Mouse (Mus musculus): ENCODE measurements at regions not wholly inside any gene's neighbourhood (a gene's known extent, or its start where the extent isn't known, plus 50 kb on each side); places are given as distances from the start of the nearest gene placed in this dataset.

GRCm38 (mm10) chr3:21507655-21508054, 568.8 kb upstream of the Tbl1xr1 start:
- 100% methylated on average over 2 of the region's 2 CpGs for WGBS
- peaks cover 16% of the 10 kb centered on the region for H3K9me3 ChIP-seq (ENCODE audit: low read length)

DNA sequence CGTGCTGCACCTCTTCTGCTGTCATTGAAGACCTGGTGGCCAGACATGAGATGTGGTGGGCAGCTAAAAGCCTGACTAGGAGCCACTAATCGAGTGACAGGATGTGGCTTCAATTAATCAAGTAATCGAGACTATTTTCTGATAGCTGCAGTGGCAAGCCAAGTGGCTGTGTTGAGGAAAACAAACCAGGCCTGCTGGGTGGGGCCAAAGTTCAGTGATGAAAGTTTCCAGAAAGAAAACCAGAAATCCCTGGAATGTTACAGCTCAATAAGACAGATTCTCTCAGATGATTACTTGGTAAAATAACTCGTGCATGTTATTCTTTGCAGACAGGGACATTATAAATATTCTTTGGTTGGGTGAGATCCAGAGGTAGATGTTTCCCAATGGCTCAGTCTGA, 564.4 kb upstream of the Tbl1xr1 start:
- no peak for TF ChIP-seq CTCF (IDR thresholded peaks at IDR 0.05)
- TF ChIP-seq EP300 (IDR thresholded peaks at IDR 0.05): no peak
- WGBS: 61% methylated on average over 4 of the region's 4 CpGs
- no peaks in the 10 kb centered on the region for H3K27me3 ChIP-seq (replicated peaks; ENCODE audit: insufficient read depth, low read length)
- no peaks in the 10 kb centered on the region for H3K36me3 ChIP-seq (ENCODE audit: insufficient read depth, low read length)
- peaks cover 16% of the 10 kb centered on the region for H3K9me3 ChIP-seq (ENCODE audit: low read length)
- DNase-seq (ENCODE audit: low spot score): no peak
- no peak overlapping the region for H3K4me2 ChIP-seq (replicated peaks; ENCODE audit: low read depth, low read length)
- H3K4me1 ChIP-seq (ENCODE audit: insufficient read depth, low read depth, low read length): no peaks in the 10 kb centered on the region
- no peak overlapping the region for H3K4me3 ChIP-seq (ENCODE audit: low read depth, low read length)
- H3K9ac ChIP-seq (replicated peaks; ENCODE audit: low read depth): no peak overlapping the region
- no peak for ATAC-seq
- no peak overlapping the region for H3K27ac ChIP-seq (ENCODE audit: low read length)

More at GRCm38 (mm10) chr3:21507655-21508054, 568.8 kb upstream of the Tbl1xr1 start:
- no peak overlapping the region for H3K27ac ChIP-seq (ENCODE audit: low read length)
- H3K4me3 ChIP-seq (ENCODE audit: low read depth, low read length): no peak overlapping the region
- no peak overlapping the region for H3K9ac ChIP-seq (replicated peaks; ENCODE audit: low read depth)
- no peak for TF ChIP-seq CTCF (IDR thresholded peaks at IDR 0.05)
- TF ChIP-seq EP300 (IDR thresholded peaks at IDR 0.05): no peak
- H3K27me3 ChIP-seq (replicated peaks; ENCODE audit: insufficient read depth, low read length): no peaks in the 10 kb centered on the region
- DNase-seq (ENCODE audit: low spot score) (no peak), ATAC-seq (no peak)
- no peak overlapping the region for H3K4me2 ChIP-seq (replicated peaks; ENCODE audit: low read depth, low read length)
- no peaks in the 10 kb centered on the region for H3K36me3 ChIP-seq (ENCODE audit: insufficient read depth, low read length)
- H3K4me1 ChIP-seq (ENCODE audit: insufficient read depth, low read depth, low read length): no peaks in the 10 kb centered on the region

GRCm38 (mm10) chr3:21524426-21524937, 552.0 kb upstream of the Tbl1xr1 start:
- WGBS: 62% methylated on average over 1 of the region's 1 CpGs
- ATAC-seq (no peak), DNase-seq (ENCODE audit: low spot score) (no peak)
- Histone ChIP-seq H3K27ac (ENCODE audit: low read length) (no peak overlapping the region), H3K4me3 (ENCODE audit: low read depth, low read length) (no peak overlapping the region), H3K27me3 (replicated peaks; ENCODE audit: insufficient read depth, low read length) (no peaks in the 10 kb centered on the region), H3K9ac (replicated peaks; ENCODE audit: low read depth) (no peak overlapping the region), H3K9me3 (ENCODE audit: low read length) (no peaks in the 10 kb centered on the region), H3K36me3 (ENCODE audit: insufficient read depth, low read length) (no peaks in the 10 kb centered on the region), H3K4me1 (ENCODE audit: insufficient read depth, low read depth, low read length) (no peaks in the 10 kb centered on the region), H3K4me2 (replicated peaks; ENCODE audit: low read depth, low read length) (no peak overlapping the region)
- no peak for TF ChIP-seq EP300 (IDR thresholded peaks at IDR 0.05)

DNA sequence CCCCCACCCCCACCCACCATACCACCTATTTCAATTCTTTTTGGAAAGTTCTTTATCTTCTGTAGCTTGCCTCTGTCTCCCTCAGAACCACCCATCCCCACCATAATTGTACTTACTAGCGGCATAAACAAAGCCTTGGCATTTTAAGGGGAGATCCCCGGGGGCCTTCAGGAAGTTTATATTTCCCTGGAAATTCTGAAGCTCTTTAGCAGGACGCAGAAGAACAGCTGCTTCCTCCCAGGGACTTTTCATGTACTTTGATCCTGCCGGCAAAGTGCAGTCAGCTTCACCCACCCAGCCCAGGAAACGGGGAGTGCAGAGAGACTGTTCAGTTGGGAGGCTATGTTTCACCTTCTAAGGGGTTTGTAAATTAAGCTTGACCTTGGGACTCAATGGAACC, 545.6 kb upstream of the Tbl1xr1 start:
- no peaks in the 10 kb centered on the region for H3K27me3 ChIP-seq (replicated peaks; ENCODE audit: insufficient read depth, low read length)
- no peak overlapping the region for H3K4me2 ChIP-seq (replicated peaks; ENCODE audit: low read depth, low read length)
- TF ChIP-seq CTCF (IDR thresholded peaks at IDR 0.05): no peak
- TF ChIP-seq EP300 (IDR thresholded peaks at IDR 0.05): peak; percentile 97
- H3K36me3 ChIP-seq (ENCODE audit: insufficient read depth, low read length): no peaks in the 10 kb centered on the region
- H3K9me3 ChIP-seq (ENCODE audit: low read length): no peaks in the 10 kb centered on the region
- no peak overlapping the region for H3K4me3 ChIP-seq (ENCODE audit: low read depth, low read length)
- no peaks in the 10 kb centered on the region for H3K4me1 ChIP-seq (ENCODE audit: insufficient read depth, low read depth, low read length)
- peak; percentile 84 for ATAC-seq
- H3K27ac ChIP-seq (ENCODE audit: low read length): no peak overlapping the region
- WGBS: 23% methylated on average over 5 of the region's 5 CpGs
- H3K9ac ChIP-seq (replicated peaks; ENCODE audit: low read depth): no peak overlapping the region
- DNase-seq (ENCODE audit: low spot score): peak; percentile 75

DNA sequence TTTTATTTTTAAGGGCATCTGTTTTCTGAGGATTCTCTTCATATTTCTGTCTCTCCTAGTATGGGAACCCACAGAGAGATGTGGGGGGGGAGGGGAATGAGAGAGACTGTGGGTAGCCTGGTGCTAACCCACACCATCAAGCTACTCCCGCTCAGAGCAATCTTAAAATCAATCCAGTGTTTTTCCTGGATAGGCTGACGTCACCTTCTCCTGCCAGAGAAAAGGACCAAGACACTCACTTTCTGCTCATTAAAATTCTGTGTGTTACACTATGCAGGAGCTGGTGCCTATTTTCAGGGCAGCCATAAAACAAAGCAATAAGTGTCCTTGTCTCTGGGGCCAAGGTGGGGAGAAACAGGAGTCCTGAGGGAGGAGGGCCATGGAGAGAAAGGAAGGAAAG, 537.3 kb upstream of the Tbl1xr1 start:
- Histone ChIP-seq H3K9ac (replicated peaks; ENCODE audit: low read depth) (no peak overlapping the region), H3K9me3 (ENCODE audit: low read length) (no peaks in the 10 kb centered on the region), H3K4me1 (ENCODE audit: insufficient read depth, low read depth, low read length) (no peaks in the 10 kb centered on the region), H3K4me3 (ENCODE audit: low read depth, low read length) (no peak overlapping the region), H3K36me3 (ENCODE audit: insufficient read depth, low read length) (no peaks in the 10 kb centered on the region), H3K27ac (ENCODE audit: low read length) (no peak overlapping the region), H3K4me2 (replicated peaks; ENCODE audit: low read depth, low read length) (no peak overlapping the region), H3K27me3 (replicated peaks; ENCODE audit: insufficient read depth, low read length) (no peaks in the 10 kb centered on the region)
- no peak for TF ChIP-seq CTCF (IDR thresholded peaks at IDR 0.05)
- DNase-seq (ENCODE audit: low spot score) (no peak), ATAC-seq (no peak)
- WGBS: 69% methylated on average over 2 of the region's 2 CpGs

DNA sequence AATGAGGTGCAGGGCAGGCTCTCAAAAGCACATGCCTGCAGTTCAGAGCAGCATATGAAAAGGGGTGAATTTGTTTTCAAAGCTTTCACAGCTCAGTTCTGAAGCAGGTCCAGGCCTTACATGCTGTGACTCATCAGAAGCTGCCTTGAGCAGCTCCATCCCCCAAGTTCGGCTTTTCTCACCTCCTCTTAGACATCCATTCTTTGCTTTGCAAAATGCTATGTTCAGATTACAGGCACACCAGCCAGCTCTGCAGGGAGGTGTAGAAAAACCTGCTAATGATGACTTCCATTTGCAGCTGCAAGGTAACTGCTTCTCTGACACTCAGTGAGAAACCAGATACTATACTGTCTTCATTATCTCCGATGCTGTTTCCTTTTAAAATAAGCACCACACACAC, 532.0 kb upstream of the Tbl1xr1 start:
- Histone ChIP-seq H3K27ac (ENCODE audit: low read length) (no peak overlapping the region), H3K4me2 (replicated peaks; ENCODE audit: low read depth, low read length) (no peak overlapping the region), H3K27me3 (replicated peaks; ENCODE audit: insufficient read depth, low read length) (no peaks in the 10 kb centered on the region), H3K9me3 (ENCODE audit: low read length) (no peaks in the 10 kb centered on the region), H3K4me1 (ENCODE audit: insufficient read depth, low read depth, low read length) (no peaks in the 10 kb centered on the region), H3K4me3 (ENCODE audit: low read depth, low read length) (no peak overlapping the region), H3K9ac (replicated peaks; ENCODE audit: low read depth) (no peak overlapping the region), H3K36me3 (ENCODE audit: insufficient read depth, low read length) (no peaks in the 10 kb centered on the region)
- DNase-seq (ENCODE audit: low spot score) (no peak), ATAC-seq (no peak)
- 34% methylated on average over 2 of the region's 2 CpGs for WGBS
- TF ChIP-seq EP300 (IDR thresholded peaks at IDR 0.05) (no peak), CTCF (IDR thresholded peaks at IDR 0.05) (no peak)
